Mouse (Mus musculus) monocyte, adult 2 months (primary cell): ENCODE data around the gene Slc8a1.

Experiments used
- DNase-seq, 2 experiments: peaks; one replicate each; pipeline ENCODE4 v3.0.0; 2022; ENCODE audit warnings: low spot score in 2 of 2, low read depth in 1 of 2

The Slc8a1 gene

DNA sequence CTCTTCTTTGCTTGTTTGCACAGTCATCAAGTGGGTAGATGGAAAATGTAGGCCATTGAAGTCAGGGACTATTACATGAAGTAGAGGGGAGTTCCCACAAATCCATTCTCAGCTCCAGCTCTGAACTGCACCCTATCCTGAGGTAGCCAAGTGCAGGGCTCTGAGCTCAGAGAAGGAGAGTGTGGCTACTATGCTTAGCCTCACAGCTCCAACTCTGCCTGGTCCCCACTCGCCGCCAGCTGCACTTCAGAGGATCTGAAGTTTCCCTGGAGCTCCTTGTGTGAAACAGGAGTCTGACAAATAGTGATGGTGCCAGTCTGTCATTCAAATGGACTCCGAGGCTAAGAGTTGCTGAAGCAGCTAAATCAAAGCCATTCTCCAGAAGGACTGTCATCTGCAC, 282.9 kb downstream of the Slc8a1 start:
- DNase-seq = no peak

DNA sequence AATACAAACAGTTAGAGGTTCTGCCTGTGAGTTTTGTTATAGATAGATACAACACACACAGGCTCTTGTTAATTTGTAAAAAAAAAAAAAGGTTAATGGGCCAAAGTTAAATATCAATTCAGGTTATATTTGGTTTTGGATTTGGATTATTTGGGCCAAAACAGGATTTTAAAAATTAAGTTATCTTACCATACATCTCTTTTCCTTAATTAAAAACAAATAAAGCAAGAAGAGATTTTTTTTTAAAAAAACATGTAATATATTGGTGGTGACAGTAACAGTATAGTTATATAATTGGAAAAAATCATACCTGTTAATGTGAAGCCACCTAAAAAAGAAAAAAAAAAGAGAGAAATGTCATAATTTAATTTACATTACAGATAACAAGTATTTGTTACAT, 296.7 kb downstream of the Slc8a1 start, which contains the start of gene Gm11096:
Gm11096 (plus strand) TSS at position 301 of the 400 bp plus-strand sequence.
- DNase-seq = no peak

DNA sequence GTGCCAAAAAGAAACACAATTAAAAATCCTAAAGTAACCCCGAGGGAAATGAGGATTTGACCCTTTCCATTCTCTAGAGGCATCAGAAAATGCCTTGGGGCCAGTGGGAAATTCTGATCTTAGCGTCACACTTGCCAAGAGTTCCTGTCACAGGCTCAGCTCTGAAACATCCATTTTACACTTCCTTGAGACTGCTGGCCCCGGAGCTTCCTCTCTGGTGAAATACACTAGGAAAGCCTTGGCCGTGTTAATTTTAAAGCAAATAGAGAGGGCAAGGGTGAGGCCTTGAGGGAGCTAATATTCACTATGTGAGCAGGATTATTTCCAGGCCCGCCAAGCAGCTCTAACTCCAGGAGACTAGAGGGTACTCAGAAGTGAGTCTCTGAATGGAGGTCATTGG, 305.0 kb downstream of the Slc8a1 start:
- no peak for DNase-seq

DNA sequence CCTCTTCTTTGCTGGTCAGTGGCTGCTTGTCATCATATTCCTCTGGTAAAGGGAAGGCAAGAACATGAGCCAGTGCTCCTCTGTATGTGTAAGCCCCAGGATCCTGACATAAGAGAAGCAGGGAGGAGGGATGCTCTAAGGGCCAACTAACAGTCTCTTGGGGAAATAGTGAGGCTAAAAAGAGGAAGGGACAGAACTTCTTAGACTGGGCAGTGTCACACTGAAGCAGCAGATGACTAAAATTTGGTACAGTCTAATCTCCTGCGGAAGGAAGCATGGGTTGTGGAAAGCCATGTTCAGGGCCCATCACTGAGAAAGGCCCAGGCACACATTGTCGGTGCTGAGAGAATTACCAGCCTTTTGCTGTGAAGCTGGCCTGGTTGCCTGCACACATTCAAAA, 305.4 kb downstream of the Slc8a1 start:
- DNase-seq = no peak

GRCm38 (mm10) chr17:81427245-81427644, 310.9 kb downstream of the Slc8a1 start:
- no peak for DNase-seq

- no peak for DNase-seq
These were observed 313.8 kb downstream of the Slc8a1 start for GRCm38 (mm10) chr17:81424256-81424912.

DNA sequence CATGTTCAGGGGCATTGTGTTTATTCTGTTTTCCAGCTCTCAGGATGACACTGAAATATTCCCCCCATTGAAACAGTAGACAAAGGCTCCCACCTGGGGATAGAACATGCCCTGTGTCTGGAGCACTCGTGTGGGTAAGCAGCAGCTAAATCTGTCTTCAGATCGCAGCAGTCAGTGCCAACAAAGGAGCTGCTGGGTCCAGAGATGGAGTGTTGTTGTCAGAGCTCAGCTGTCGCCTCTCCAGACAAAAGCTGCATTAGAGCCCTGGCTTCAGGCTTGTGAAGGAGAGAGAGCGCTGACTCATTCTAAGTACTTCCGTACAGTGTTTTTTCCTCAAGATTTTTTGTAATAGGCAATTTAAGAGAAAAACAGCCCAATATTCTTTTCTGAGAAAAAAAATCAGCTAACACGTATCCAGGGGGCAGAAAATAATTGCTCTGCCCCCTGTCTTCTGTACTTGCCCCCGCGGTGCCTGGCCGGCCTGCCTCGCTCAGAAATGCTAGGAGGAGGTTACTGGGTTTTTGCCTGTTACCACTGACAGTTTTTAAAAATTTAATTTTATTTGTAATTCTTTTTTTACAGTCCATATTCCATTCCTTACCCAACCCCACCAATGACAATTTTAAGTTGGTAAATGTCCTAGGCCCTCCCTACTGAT, 318.2 kb downstream of the Slc8a1 start:
- no peak for DNase-seq

DNA sequence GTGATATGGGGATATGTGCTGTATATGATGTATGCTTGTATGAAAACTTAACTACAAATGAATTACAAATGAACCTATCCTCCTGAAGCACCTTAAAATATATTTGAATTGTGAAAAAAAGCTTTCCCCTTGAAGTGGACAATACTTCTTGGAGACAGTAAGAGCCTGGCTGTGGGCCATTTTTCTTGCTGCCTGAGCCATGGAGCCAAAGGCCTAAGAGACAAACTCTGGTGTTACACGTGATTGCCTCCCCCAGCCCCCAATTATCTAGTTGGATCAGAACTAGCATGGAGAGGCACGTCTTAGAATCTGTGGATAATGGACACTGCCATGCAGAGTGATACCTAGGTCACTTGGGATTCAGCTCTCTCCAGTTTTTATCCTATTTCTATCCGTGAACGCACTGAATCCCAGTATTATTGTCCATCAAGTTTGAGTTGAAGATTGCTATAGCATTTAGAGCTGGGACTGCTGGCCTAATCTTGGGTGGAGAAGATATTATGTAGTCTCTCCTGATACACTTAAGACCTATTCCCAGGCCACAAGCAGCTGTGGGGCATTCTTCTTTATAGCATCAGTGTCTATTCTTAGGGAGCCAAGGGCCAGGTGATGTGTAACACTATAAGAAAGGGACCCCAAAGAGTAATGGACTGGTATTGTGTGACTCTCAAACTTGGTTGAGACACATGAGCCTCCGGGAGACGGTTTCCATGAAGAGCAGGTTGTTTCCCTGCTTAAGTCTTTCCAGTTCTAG, 321.6 kb downstream of the Slc8a1 start:
- no peak for DNase-seq

- no peak for DNase-seq
These were observed 325.4 kb downstream of the Slc8a1 start for GRCm38 (mm10) chr17:81412736-81413135.

- DNase-seq = no peak
These were observed 334.0 kb downstream of the Slc8a1 start for GRCm38 (mm10) chr17:81404225-81404624.

- no peak for DNase-seq
These were observed 335.1 kb downstream of the Slc8a1 start for GRCm38 (mm10) chr17:81403121-81403520.

- no peak for DNase-seq
These were observed 335.5 kb downstream of the Slc8a1 start for GRCm38 (mm10) chr17:81402636-81403035.

DNA sequence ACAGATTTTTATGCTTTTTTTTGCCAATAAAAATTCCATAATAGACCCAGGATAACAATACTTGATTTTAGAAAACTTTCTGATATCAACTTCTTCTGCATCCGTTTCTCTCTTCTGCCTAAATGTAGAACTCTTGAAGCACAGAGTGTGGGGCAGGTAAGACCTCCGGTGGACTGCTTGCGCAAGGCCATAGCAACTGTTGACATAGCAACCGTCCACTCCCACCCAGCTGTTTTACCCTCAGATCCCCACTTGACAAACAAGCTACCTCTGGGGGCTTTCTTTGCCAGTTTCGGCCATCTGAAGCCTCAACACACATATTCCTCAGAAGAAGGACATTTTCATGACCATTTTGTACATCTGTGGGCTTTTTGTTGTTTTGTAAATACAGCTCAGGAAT, 337.8 kb downstream of the Slc8a1 start:
- DNase-seq = no peak

GRCm38 (mm10) chr17:81397434-81397833, 340.7 kb downstream of the Slc8a1 start:
- DNase-seq = no peak

GRCm38 (mm10) chr17:81394124-81394523, 344.1 kb downstream of the Slc8a1 start:
- DNase-seq = no peak

- DNase-seq = no peak
These were observed 345.1 kb downstream of the Slc8a1 start for GRCm38 (mm10) chr17:81393040-81393439.

DNA sequence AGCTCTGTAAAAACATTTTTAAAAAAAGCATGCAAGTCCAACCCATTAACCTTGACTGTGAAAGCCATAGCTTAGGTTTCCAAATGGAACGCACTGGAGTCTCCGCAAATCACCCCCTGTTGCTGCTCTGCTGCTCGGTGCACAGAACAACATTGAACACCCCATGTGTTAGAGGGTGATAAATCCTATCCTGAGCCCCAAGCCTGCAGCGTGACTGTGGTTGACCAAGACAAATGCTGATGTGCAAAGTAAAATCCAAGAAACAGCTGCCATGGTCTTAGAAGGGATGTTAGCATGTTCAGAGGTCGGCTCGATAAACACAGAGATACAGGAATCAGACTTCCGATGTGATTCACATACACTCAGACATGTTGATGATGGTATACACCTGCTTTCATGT, 346.7 kb downstream of the Slc8a1 start:
- no peak for DNase-seq

DNA sequence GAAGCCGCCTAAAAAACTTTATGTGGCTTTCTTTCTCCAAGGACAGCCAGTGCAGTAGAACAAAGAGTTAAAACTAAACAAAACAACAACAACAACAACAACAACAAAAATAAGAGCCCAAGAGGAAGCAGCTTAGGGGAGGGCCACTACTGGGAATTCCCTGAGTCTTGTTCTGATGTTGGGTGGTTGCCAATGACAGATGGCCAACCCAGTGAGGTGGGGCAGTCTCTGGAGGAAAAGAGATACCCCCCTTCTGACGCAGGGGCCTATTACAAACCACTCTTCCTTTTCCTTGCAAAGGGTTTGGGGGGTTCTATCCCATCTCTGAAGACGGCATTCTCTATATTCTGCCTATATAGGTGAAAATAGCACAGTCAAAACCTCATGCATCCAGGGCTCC, 347.4 kb downstream of the Slc8a1 start:
- no peak for DNase-seq

DNA sequence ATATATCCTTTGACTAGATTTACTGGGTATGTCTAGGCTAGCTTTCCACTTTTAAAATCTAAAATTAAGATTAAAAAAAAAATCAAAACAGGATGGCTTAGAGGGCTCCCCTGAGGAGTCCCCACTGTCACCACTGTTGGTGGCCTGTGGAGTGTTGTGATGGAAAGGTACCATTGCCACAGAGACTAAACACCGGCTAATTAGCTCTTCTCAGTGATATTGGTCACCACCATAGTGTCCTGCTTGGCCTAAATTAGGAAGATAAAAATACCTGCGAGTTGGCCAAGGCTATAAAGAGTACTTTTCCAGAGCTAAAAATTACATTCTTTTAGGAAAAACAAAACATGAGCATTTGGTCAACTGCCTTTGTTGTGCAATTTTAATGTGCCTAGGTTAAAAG, 352.1 kb downstream of the Slc8a1 start:
- no peak for DNase-seq

DNA sequence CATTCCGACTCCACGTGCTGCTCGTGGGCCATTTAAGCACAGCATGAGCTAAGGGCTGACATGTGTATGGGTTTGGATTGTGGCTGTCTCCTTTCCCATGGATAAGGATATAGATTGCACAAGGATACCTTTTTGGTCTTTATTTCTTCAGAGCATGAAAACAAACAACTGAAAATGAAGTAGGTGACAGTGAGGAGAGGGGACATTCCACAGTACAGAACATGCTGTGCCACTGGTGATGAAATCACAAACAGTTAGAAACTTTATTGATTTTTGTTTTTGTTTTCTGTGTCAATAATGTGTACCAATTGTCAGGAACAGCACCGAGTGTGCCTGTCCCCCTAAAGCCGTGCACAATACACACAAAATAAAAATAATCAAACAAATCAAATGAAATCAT, 352.7 kb downstream of the Slc8a1 start:
- DNase-seq = no peak

DNA sequence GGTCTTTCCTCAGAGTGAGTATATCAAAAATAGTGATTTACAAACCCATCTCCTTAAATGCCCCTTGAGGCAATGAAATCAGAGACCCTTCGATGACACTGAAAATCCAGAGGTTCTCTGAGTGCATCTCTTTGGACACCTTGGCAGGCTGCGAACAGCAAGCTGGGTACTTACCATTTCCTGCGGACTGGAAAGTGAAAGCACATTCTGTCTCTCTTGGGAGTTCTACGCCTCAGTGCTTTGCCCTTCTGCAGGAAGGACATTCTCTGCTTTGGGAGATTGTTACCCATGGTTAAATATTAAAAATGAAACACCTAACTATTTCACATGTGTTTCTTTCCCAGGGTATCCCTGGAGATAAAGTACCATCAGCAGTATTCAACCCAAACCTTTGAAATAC, 354.7 kb downstream of the Slc8a1 start:
- DNase-seq = no peak

DNA sequence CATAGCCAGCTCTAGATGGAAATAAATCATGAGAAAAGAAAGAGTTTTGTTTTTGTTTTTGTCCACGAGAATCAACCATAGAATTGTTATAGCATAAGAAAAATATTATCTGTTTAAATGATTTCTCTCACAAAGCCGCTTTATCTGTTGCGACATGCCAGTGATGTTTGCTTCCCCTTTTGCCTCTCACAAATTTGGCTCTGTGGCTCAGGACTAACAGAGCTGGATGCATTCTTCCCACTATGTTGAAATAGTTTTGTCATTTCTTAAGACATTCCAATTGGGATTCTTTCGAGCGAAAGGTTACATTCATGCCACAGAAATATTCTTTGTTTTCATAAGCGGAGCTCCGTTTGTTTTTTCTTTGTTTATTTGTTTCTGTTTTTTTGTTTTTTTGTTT, 359.7 kb downstream of the Slc8a1 start:
- no peak for DNase-seq
